Mouse (Mus musculus) urinary bladder, adult 2 months (tissue): Measurements from ENCODE around the gene Hs3st5. TPM values are rescaled to one million over a fixed set of nuclear protein-coding genes. Genes with fewer than 3 reads are reported as not detected.

ENCODE experiments used
- DNase-seq: peaks from one replicate; pipeline ENCODE4 v3.0.0; 2022; ENCODE audit warnings: low spot score
- polyA plus RNA-seq: library from polyadenylated mRNA; depleted of rRNA; stranded (reverse); fragments of >200 nt; gene quantifications from 2 replicates; pipeline ENCODE4 v1.2.3, GENCODE M21; 2012

The Hs3st5 gene
- polyA plus RNA-seq, 1 experiment, result 0.08 TPM

GRCm38 (mm10) chr10:36800925-36801482 is 294.4 kb downstream of the Hs3st5 start:
- no peak for DNase-seq

- DNase-seq, result no peak
Observed at GRCm38 (mm10) chr10:36803705-36804104, 297.1 kb downstream of the Hs3st5 start.

- DNase-seq, result no peak
Observed at GRCm38 (mm10) chr10:36805265-36805664, 298.7 kb downstream of the Hs3st5 start.

DNA sequence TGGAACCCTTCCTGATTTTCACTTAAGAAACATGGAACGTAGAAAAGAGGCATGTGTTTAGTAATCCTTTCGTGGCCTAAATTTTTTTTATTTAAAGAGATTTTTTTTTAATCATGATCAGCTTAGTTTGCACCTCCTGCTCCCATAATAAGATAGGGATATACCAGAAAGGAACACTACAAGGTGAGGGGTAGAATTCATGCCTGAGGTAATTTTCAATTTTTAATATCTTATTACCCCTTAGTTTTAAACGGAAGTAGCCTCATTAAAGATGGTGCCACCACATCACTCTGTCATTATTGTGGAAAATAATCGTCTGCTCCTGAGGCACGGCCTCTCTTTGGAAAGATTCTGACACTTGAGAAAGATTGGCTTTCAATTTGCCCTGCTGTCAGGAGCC is 299.2 kb downstream of the Hs3st5 start:
- DNase-seq, result no peak

DNA sequence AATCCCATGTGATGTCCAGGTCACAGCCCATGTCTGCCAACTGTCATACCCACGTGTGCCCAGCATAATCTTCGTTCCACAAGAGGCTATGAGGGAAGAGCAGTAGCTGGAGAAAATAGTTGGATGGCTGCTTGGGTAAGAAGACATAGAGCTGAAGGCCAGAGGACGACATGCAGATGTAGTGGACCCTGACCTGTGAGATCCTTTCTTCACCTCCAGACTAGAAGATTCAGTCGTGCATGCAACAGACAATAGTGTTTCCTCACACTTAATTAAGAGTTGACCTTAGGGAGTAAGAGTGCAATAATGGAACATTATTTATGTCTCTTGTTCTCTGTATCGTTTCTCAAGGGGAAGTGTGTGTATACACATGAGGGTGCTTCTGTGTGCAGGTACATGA is 300.4 kb downstream of the Hs3st5 start:
- DNase-seq, result no peak

- no peak for DNase-seq
Observed at GRCm38 (mm10) chr10:36818867-36819266, 312.3 kb downstream of the Hs3st5 start.

- DNase-seq, result no peak
Observed at GRCm38 (mm10) chr10:36829079-36829478, 322.5 kb downstream of the Hs3st5 start.

DNA sequence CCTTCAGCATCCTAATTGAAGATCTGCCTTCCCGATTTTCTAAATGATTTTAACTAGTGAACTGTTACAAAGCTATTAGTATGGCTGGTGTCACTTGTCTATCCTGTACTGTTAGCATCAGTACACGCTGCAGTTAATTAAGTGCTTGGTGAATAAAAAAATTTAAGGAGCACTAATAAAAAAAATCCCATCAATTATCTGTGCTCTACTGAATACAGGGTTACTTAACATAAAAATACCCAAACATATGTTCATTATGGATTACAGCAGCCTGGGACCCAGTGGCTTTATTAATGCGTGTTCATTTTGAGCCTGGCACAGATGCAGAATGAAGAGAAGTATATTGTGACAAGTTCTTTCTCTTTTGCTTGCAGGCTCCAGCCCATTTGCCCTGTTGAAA is 325.6 kb downstream of the Hs3st5 start:
- DNase-seq, result no peak

DNA sequence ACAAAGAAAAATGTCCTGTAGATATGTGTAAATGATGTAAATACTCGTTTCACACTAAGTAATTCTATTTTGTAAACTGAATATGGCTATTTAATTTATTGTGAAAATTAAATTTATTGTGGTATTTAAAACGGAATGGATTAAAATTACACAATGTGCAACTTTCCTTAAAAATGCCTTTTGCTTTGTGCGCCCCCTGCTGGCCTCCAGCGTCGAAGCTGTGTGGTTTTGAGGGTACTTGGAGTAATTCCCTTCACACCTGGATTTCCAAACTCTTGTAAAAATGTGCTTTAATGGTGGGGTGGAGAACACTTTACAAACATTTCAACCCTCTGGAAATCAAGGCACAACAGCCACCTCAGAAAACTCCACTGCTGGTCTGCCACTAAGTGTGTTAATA is 327.6 kb downstream of the Hs3st5 start:
- DNase-seq, result no peak

DNA sequence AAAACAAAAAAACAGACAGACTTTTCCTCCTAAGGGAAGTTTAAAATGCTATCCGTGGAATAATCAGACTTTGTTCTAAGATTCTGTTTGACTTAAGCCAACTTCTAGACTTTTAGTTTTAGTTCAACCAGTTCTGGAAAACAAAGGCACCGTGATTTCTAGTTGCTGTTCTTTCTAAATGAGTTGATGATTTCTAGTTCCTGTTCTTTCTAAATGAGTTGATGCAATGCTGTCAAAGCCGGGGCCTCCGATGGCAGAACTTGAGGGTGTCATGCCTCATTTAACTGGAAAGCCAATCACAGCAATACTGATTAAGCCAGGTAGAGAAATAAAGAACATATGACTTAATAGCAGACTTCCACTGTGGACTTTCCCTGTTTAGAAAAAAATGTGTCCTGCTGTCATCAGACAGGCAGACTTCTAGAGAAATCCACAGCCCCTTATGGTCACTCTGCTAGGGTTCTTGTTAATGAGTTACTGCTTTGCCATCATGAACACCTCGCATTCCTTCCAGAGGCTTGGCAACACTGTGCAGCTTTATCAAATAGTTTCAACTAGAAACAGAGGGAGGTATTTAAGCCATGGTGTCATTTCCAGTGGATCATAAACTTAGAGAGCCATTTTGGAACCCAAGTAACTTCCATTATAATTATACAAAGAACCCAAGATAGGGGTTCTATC is 329.4 kb downstream of the Hs3st5 start:
- DNase-seq, result no peak

DNA sequence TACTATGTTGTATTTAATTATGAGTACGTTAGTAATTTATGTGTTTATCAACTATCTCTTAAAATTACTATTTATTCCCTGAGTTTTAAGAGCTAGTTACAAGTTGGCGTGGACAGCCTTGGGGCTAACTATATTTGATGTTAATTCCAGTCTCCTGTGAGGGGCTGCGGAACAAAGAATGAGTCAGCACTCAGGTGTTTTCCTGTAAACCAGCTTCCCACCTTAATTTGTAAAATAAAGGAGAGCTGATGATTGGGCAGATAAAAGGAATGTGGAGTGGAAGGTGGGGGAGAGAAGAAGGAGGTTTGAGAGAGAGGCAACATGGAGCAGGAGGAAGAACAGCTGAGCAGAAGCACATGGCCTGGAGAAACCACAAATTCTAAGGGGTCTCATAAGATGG is 343.6 kb downstream of the Hs3st5 start:
- no peak for DNase-seq

DNA sequence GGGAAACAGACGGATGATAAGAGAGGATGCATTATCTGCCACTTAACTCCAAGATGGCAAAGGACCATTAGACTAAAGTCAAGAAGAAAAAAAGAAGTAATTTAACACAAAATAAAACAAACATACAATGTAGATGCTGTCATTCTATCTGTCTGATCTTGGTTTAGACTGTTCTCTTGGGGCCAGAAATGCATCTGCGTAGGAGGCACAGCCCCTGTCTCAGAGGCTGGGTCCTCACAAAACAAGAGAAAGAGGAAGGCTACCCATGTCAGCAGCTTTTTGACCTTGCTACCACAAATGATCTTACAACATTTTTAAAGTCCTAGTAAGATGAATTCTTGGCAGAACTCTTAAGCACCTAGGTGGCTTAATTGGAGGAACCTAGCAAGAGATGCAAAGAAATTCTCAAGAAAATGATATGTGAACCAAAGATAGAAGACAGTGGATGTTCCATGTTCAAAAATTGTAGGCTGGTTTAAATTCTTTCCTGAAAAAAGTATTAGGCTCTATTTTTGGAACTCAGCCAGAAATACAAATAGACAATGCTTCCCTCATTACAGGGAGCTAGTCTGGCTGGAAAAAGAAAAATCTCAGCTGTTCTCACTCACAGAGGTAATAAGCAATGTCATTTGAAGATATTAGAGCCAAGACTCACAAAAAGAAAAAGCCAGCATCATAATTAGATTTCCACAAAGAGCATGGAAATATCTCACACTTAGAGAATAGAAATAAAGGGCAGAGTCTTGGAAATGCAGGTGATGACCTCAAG is 355.7 kb downstream of the Hs3st5 start:
- DNase-seq, result no peak
